ENCODE assay signal across 8 mouse cellular contexts in the genomic region with DNA sequence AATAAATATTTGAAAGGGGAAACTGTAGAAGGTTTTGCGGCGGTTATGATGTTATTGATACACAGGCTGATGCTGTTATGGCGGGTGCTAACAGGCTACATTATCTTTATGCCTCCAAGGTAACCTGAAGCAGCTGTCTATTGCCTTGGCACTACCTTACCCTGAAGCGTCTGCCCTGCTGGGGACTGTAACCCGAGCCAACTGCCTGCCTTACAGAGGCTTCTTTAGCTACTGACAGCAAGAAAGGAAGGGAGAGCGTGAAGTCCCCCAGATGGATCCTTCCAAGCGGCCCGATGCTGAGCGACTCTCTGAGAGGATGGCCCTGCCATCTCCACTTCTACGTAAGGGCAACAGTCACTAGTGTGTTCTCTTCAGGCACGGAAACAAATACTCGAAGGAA. TPM values are rescaled to one million over a fixed set of nuclear protein-coding genes. Genes with fewer than 3 reads are reported as not detected.
DNase-seq lines count a peak whose midpoint lies in the region; ATAC-seq lines count a peak whose summit lies in the region.

Gene Fam107b, plus strand, starts transcription at position 303 of the 400 bp plus-strand sequence.

- ATAC-seq in kidney, embryonic 14.5 days (ENCODE audit: low FRiP score, low TSS enrichment) = no peak
- no peak for ATAC-seq in forebrain, embryonic 14.5 days
- ATAC-seq in limb, embryonic 13.5 days (ENCODE audit: low FRiP score, low read depth) = no peak
- no peak for ATAC-seq in stomach, embryonic 14.5 days (ENCODE audit: insufficient number of reproducible peaks, insufficient read depth, low FRiP score, low read depth)

- no peak within 1 kb of the TSS for H3K27ac ChIP-seq in kidney, embryonic 14.5 days (ENCODE audit: low read depth, low read length)
- no peak within 1 kb of the TSS for H3K27ac ChIP-seq in forebrain, embryonic 14.5 days (ENCODE audit: low read depth, low read length)
- no peak within 1 kb of the TSS for H3K27ac ChIP-seq in limb, embryonic 13.5 days
- H3K27ac ChIP-seq in stomach, embryonic 14.5 days (ENCODE audit: low read length) = no peak within 1 kb of the TSS

- no peaks in the 10 kb centered on the region for H3K27me3 ChIP-seq in kidney, embryonic 14.5 days (ENCODE audit: control insufficient read depth, insufficient read depth, low read length)
- H3K27me3 ChIP-seq in forebrain, embryonic 14.5 days (replicated peaks; ENCODE audit: control insufficient read depth, insufficient read depth, low read length) = no peaks in the 10 kb centered on the region
- H3K27me3 ChIP-seq in limb, embryonic 13.5 days = no peaks in the 10 kb centered on the region
- no peaks in the 10 kb centered on the region for H3K27me3 ChIP-seq in stomach, embryonic 14.5 days (ENCODE audit: control insufficient read depth, insufficient read depth, low read length)

- H3K9me3 ChIP-seq in kidney, embryonic 14.5 days (ENCODE audit: control insufficient read depth, low read length) = no peaks in the 10 kb centered on the region
- no peaks in the 10 kb centered on the region for H3K9me3 ChIP-seq in forebrain, embryonic 14.5 days (replicated peaks; ENCODE audit: control insufficient read depth, low read length)
- H3K9me3 ChIP-seq in limb, embryonic 13.5 days = no peaks in the 10 kb centered on the region
- no peaks in the 10 kb centered on the region for H3K9me3 ChIP-seq in stomach, embryonic 14.5 days (ENCODE audit: control insufficient read depth, low read depth, low read length)

- no peaks in the 10 kb centered on the region for H3K36me3 ChIP-seq in kidney, embryonic 14.5 days (ENCODE audit: control insufficient read depth, insufficient read depth, low read length)
- no peaks in the 10 kb centered on the region for H3K36me3 ChIP-seq in forebrain, embryonic 14.5 days (ENCODE audit: control insufficient read depth, insufficient read depth, low read length)
- H3K36me3 ChIP-seq in limb, embryonic 13.5 days = no peaks in the 10 kb centered on the region
- H3K36me3 ChIP-seq in stomach, embryonic 14.5 days (ENCODE audit: control insufficient read depth, insufficient read depth, low read length) = no peaks in the 10 kb centered on the region

- no peak within 1 kb of the TSS for H3K4me3 ChIP-seq in kidney, embryonic 14.5 days (ENCODE audit: low read length)
- no peak within 1 kb of the TSS for H3K4me3 ChIP-seq in forebrain, embryonic 14.5 days (ENCODE audit: low read depth, low read length)
- no peak within 1 kb of the TSS for H3K4me3 ChIP-seq in limb, embryonic 13.5 days
- no peak within 1 kb of the TSS for H3K4me3 ChIP-seq in stomach, embryonic 14.5 days (ENCODE audit: low read depth, low read length)

- no peak within 1 kb of the TSS for H3K9ac ChIP-seq in kidney, embryonic 14.5 days (ENCODE audit: low read depth, low read length)
- no peak within 1 kb of the TSS for H3K9ac ChIP-seq in forebrain, embryonic 14.5 days (ENCODE audit: low read length)
- no peak within 1 kb of the TSS for H3K9ac ChIP-seq in limb, embryonic 13.5 days
- H3K9ac ChIP-seq in stomach, embryonic 14.5 days (replicated peaks; ENCODE audit: low read depth, low read length) = no peak within 1 kb of the TSS

- WGBS in kidney, embryonic 14.5 days = 42% methylated on average over 12 of the region's 12 CpGs
- 73% methylated on average over 12 of the region's 12 CpGs for WGBS in forebrain, embryonic 14.5 days
- 62% methylated on average over 12 of the region's 12 CpGs for WGBS in limb, embryonic 13.5 days
- WGBS in stomach, embryonic 14.5 days = 68% methylated on average over 12 of the region's 12 CpGs

- H3K4me2 ChIP-seq in kidney, embryonic 14.5 days (replicated peaks; ENCODE audit: low read depth, low read length) = no peak within 1 kb of the TSS
- H3K4me2 ChIP-seq in forebrain, embryonic 14.5 days (ENCODE audit: low read length) = no peak within 1 kb of the TSS
- no peak within 1 kb of the TSS for H3K4me2 ChIP-seq in limb, embryonic 13.5 days (replicated peaks)
- H3K4me2 ChIP-seq in stomach, embryonic 14.5 days (replicated peaks; ENCODE audit: low read depth, low read length) = no peak within 1 kb of the TSS

- H3K4me1 ChIP-seq in kidney, embryonic 14.5 days (ENCODE audit: control insufficient read depth, insufficient read depth, low read length) = 0 out of 2 replicates have a peak, but pooled peaks cover 5% of the 10 kb centered on the region
- H3K4me1 ChIP-seq in forebrain, embryonic 14.5 days (ENCODE audit: control insufficient read depth, insufficient read depth, low read length) = no peaks in the 10 kb centered on the region
- H3K4me1 ChIP-seq in limb, embryonic 13.5 days = no peaks in the 10 kb centered on the region; the same call in 1 of the 2 replicates
- no peaks in the 10 kb centered on the region for H3K4me1 ChIP-seq in stomach, embryonic 14.5 days (ENCODE audit: control insufficient read depth, insufficient read depth, low read length)

- no peak for DNase-seq in kidney, adult 18-20 months
- DNase-seq in adrenal gland, adult 8-10 months = no peak
- DNase-seq in forebrain, embryonic 14.5 days (ENCODE audit: low spot score) = no peak
- DNase-seq in cerebellum, adult 8-10 months = no peak
- no peak for DNase-seq in right cerebral cortex, postnatal 10 days (ENCODE audit: low spot score in 2 of 2)

RNA-seq across cellular contexts. Expression of gene Fam107b, which starts in this region (rescaled TPM):
- 40.9 and 77.0 TPM in 2 replicates for polyA plus RNA-seq in kidney, embryonic 14.5 days (2014; fragmentation: Nextera tagmentation; extraction: Ambion mirVana)
- total RNA-seq in adrenal gland, adult 8-10 months (2022) = 10 to 100 TPM in 3 of 4 experiments, 1 to 10 TPM in 1; 9.5 to 20.1 (median 14.6) TPM
- polyA plus RNA-seq in forebrain, embryonic 14.5 days (2014; fragmentation: Nextera tagmentation; extraction: Ambion mirVana) = 75.4 and 77.3 TPM in 2 replicates
- 32.8 and 34.9 TPM in 2 replicates for polyA plus RNA-seq in limb, embryonic 13.5 days (2015; fragmentation: Nextera tagmentation; extraction: Ambion mirVana)
- polyA plus RNA-seq in stomach, embryonic 14.5 days (2014; fragmentation: Nextera tagmentation; extraction: Ambion mirVana) = 55.4 and 59.2 TPM in 2 replicates
